Mouse (Mus musculus) left cerebral cortex, postnatal 4 days (tissue): Measurements from ENCODE around the gene 5730480H06Rik. TPM values are rescaled to one million over a fixed set of nuclear protein-coding genes. Genes with fewer than 3 reads are reported as not detected.
A peak's percentile ranks its signal among the peaks of the same experiment; 100 is the strongest.

ENCODE experiments used
- DNase-seq: peaks from one replicate; pipeline ENCODE4 v3.0.0-alpha.2; 2022
- intact Hi-C: fragments of 180-260 bp; cut with DNase I; formaldehyde crosslinking; loops from one replicate; pipeline ENCODE4 v1.15.1; 2025
- total RNA-seq, 2 experiments: library from RNA; stranded (reverse); gene quantifications; 2 replicates each; pipeline ENCODE4 v1.2.3; 2021

The 5730480H06Rik gene
- total RNA-seq = 10 to 100 TPM; 18.1 to 21.0 TPM

- DNase-seq = no peak
- intact Hi-C loops = no loop called here
Observed at GRCm38 (mm10) chr5:48327652-48328051, at the start of gene 5730480H06Rik. Gene 5730480H06Rik, plus strand, starts transcription at chr5:48327952.

GRCm38 (mm10) chr5:48301186-48301585, 26.6 kb upstream of the 5730480H06Rik start:
- intact Hi-C loops = no loop called here
- DNase-seq = no peak

- intact Hi-C loops = no loop called here
- DNase-seq = no peak
Observed at GRCm38 (mm10) chr5:48315057-48315602, 12.6 kb upstream of the 5730480H06Rik start.

- intact Hi-C loops = no loop called here
- no peak for DNase-seq
Observed at GRCm38 (mm10) chr5:48320597-48320996, 7.2 kb upstream of the 5730480H06Rik start.

GRCm38 (mm10) chr5:48326221-48326620, 1.5 kb upstream of the 5730480H06Rik start:
- intact Hi-C loops = no loop called here
- DNase-seq = no peak

GRCm38 (mm10) chr5:48329751-48330150, 2.0 kb downstream of the 5730480H06Rik start:
- no peak for DNase-seq
- intact Hi-C loops = no loop called here

GRCm38 (mm10) chr5:48330817-48331216, 3.1 kb downstream of the 5730480H06Rik start:
- intact Hi-C loops = no loop called here

GRCm38 (mm10) chr5:48331441-48331840, 3.7 kb downstream of the 5730480H06Rik start:
- intact Hi-C loops = no loop called here
- DNase-seq = no peak

More at GRCm38 (mm10) chr5:48330817-48331216, 3.1 kb downstream of the 5730480H06Rik start:
- DNase-seq = no peak

- no peak for DNase-seq
- intact Hi-C loops = no loop called here
Observed at GRCm38 (mm10) chr5:48333407-48333806, 5.7 kb downstream of the 5730480H06Rik start.

- no peak for DNase-seq
- intact Hi-C loops = no loop called here
Observed at GRCm38 (mm10) chr5:48333884-48334513, 6.2 kb downstream of the 5730480H06Rik start.

- intact Hi-C loops = loop anchor here (5.0 kb wide), 1 partner anchor 199 kb away; no protein-coding TSS in a partner anchor
- no peak for DNase-seq
Observed at GRCm38 (mm10) chr5:48340808-48341433, 13.2 kb downstream of the 5730480H06Rik start.

GRCm38 (mm10) chr5:48345095-48345982, 17.6 kb downstream of the 5730480H06Rik start:
- intact Hi-C loops = no loop called here
- DNase-seq = no peak

- intact Hi-C loops = no loop called here
- DNase-seq = no peak
Observed at GRCm38 (mm10) chr5:48345983-48346648, 18.4 kb downstream of the 5730480H06Rik start.

GRCm38 (mm10) chr5:48349309-48349708, 21.6 kb downstream of the 5730480H06Rik start:
- no peak for DNase-seq
- intact Hi-C loops = no loop called here

- intact Hi-C loops = no loop called here
- DNase-seq = peak; percentile 95
Observed at GRCm38 (mm10) chr5:48371890-48372766, 44.4 kb downstream of the 5730480H06Rik start.

- peak; percentile 5 for DNase-seq
Observed at GRCm38 (mm10) chr5:48402497-48402896, 74.7 kb downstream of the 5730480H06Rik start.

GRCm38 (mm10) chr5:48408276-48408675, 80.5 kb downstream of the 5730480H06Rik start:
- intact Hi-C loops = no loop called here
- no peak for DNase-seq

More at GRCm38 (mm10) chr5:48402497-48402896, 74.7 kb downstream of the 5730480H06Rik start:
- intact Hi-C loops = no loop called here

GRCm38 (mm10) chr5:48410348-48410747, 82.6 kb downstream of the 5730480H06Rik start:
- DNase-seq = no peak
- intact Hi-C loops = no loop called here

GRCm38 (mm10) chr5:48411462-48411861, 83.7 kb downstream of the 5730480H06Rik start:
- intact Hi-C loops = no loop called here
- DNase-seq = no peak
